Mouse (Mus musculus): Measurements from ENCODE around the gene Eef2.
"Not testable (repeated sequence)": the region's sequence is repeated elsewhere in the genome, so short reads cannot be mapped to it uniquely, and the experiment has no call there.

The Eef2 gene

GRCm38 (mm10) chr10:81201807-81202758 is 25.7 kb downstream of the Eef2 start, which contains the start of gene Nmrk2:
Gene Nmrk2, minus strand, starts transcription at chr10:81202051.
- DNase-seq = no peak

GRCm38 (mm10) chr10:81202978-81203720 is 26.7 kb downstream of the Eef2 start:
- DNase-seq = no peak

GRCm38 (mm10) chr10:81204137-81204536 is 27.7 kb downstream of the Eef2 start:
- no peak for DNase-seq

GRCm38 (mm10) chr10:81210154-81210553 is 33.7 kb downstream of the Eef2 start:
- no peak for DNase-seq

DNA sequence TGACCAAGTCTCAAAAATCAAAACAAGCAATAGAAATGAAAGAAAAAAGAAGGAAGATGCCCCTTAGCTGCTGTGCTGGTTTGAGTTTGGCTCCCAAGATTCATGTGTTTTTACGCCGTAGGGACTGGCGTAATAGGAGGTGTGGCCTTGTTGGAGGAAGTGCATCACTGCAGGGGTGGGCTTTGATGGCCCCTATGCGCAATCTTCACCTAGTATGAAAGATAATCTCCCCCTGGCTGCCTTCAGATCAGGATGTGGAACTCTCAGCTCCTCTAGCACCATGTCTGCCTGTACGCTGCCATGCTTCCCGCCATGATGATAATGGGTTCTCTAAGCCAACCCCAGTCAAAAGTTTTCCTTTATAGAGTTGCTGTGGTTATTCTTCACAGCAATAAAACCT is 39.8 kb downstream of the Eef2 start:
- DNase-seq = no peak

- DNase-seq = no peak
Observed at GRCm38 (mm10) chr10:81216810-81217209, 40.4 kb downstream of the Eef2 start.

DNA sequence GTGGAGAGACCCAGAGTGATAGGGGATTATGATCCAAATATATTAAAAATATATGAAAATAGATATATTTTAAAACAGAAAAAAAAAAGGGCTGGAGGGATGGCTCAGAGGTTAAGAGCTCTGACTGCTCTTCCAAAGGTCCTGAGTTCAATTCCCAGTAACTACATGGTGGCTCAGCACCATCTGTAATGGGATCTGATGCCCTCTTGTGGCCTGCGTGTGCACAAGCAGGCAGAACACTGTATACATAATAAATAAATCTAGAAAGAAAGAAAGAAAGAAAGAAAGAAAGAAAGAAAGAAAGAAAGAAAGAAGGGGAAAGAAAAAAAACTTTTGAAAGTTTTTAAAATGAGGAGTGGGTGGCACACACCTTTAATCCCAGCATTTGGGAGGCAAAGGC is 40.8 kb downstream of the Eef2 start:
- peak; percentile 54 for DNase-seq

DNA sequence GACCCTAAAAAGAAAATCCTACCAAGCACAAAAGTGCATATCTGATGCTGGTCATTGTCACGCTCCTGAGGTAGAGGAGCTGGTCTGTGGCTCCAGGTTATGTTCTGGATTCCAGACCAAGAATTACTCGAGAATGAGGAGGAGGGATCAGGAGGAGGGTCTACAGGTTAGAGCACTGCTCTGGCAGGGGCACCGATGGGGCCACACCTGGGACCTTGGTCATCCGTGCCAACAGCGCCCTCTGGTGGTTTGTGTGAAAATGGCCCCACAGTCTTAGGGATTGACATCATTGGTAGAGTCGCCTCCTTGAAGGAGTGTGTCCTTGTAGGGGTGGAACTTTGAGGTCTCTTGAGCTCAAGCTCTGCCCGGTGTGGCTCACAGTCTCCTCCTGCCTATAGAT is 41.5 kb downstream of the Eef2 start:
- DNase-seq = peak; percentile 85

DNA sequence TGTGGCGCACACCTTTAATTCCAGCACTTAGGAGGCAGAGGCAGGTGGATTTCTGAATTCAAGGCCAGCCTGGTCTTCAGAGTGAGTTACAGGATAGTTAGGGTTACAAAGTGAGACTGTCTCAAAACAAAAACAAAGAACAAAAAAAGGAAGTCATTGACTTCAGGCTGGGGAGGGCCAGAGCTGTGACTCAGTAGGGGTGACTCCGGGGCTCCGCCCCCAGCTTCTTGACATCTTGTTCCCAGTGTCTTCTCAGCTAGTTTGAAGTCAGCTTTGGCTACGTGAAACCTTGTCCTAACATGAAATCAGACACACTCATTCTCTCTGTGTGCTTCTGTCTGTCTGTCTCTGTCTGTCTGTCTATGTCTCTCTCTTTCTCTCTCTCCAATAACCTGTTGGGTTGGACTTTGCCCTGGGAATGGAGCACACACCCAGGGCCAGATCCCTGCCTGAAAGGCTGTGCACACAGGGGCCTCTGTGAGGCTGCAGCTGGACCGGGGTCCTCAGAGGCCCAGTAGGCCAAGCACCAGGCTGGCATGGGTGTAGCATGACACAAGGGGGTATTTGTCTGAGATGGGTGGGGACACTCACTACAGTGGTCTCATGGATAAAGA is 45.1 kb downstream of the Eef2 start:
- peak; percentile 30 for DNase-seq

DNA sequence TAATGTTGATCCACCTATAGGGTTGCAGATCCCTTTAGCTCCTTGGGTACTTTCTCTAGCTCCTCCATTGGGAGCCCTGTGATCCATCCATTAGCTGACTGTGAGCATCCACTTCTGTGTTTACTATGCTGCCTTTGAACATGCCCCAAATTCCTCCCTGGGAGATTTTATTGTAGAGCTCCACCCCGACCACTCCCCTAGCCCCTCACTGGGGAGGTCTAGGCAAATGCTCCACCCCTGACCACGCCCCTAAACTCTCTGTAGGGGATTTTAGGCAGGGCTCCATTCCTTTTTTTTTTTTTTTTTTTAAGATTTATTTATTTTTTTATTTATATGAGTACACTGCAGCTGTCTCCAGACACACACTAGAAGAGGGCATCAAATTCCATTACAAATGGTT is 47.3 kb downstream of the Eef2 start:
- DNase-seq = not testable (repeated sequence)

DNA sequence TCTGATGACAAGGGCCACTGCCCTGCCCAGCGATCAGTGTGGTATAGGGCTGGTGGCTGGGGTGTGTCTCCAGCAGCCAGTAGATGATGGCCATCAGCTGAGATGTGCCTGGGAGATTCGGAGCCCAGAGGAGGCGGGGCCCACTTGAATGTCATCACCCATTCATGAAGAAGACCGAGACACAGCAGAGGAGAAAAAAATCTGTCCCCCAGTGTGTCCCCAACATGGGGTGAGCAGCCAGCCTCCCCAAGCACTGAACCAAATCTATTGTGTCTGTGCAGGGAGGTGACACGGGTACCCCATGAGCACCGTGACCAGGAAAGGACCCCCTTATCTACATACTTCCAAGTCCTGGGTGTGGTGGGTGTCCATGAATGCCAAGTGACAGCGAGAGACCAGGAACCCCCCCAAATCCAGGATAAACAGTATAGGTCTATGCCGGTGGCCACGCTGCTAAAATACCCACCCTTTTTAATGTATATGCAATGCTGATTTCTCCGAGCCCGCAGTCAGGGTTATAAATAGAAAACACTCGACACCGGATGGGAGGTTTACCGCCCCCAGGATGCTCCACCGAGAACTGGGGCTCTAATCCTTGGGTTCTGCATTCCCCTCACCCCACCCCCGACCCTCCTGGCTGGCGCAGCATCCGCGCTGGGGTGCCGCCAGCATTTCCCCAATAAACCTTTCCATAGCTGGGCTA is 53.5 kb downstream of the Eef2 start:
- DNase-seq = no peak

DNA sequence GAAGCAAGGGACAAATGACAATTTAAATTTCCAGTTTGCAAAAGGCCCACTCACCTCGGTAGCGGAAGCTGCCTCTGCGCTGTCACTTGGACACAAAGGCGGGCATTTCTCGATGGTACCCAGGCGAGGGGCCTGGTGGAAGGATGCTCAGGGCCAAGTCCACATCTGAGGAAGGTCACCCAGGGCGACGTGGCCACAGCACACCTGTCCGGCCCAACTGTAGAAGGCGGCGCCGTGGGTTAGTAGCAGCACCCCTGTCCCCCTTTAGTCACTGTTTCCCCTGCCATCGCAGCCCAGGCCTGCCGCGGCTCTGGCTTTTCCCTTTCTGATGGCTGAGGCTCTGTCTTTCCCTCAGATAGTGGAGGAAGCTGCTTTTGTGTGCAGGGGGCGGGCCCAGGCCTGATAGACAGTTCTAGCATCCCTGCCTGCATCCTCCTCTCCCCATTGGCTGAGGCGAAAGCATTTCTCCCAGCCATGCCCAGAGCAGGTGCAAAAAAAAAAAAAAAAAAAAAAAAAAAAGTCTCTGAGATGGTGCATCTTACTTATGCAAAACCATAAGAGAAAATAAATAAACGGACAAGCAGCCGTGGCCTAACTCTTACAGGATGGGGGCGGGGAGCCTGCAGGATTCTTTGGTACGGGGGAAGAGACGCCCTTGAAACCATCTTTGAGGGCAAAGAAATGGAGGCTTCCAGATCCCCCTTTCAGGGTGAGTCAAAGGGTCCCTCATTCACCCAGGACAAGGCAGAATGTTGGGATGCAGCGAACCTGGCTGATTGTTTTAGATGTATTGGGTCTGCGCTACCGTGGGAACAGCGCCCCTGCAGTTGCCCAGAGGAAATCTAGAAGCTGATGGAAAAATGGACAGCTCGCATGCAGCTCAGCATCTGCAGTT is 54.3 kb downstream of the Eef2 start, which contains the start of gene Atcay:
Gene Atcay (minus strand): TSS at position 396 of the 895 bp plus-strand sequence.
- DNase-seq = no peak

- DNase-seq = no peak
Observed at GRCm38 (mm10) chr10:81231436-81231835, 55.0 kb downstream of the Eef2 start.
